In genomic region chr14:118136744-118137452, GRCm38 (mm10) we compare ENCODE assay signal across 8 mouse cellular contexts. TPM values are rescaled to one million over a fixed set of nuclear protein-coding genes. Genes with fewer than 3 reads are reported as not detected.
DNase-seq lines count a peak whose midpoint lies in the region; ATAC-seq lines count a peak whose summit lies in the region.

Gpr180 (plus strand) TSS chr14:118137158.

- H3K27me3 ChIP-seq in hindbrain, embryonic 11.5 days (ENCODE audit: control insufficient read depth, insufficient read depth, low read length): no peaks in the 10 kb centered on the region

- peak within 1 kb of the TSS; percentile 80 for H3K9ac ChIP-seq in hindbrain, embryonic 11.5 days (ENCODE audit: low read depth, low read length)

- peak; percentile 96 for ATAC-seq in hindbrain, embryonic 11.5 days (ENCODE audit: low FRiP score)

- H3K4me1 ChIP-seq in hindbrain, embryonic 11.5 days (replicated peaks; ENCODE audit: control insufficient read depth, insufficient read depth, low read length): 0 out of 2 replicates have a peak, but pooled peaks cover 4% of the 10 kb centered on the region

- no peaks in the 10 kb centered on the region for H3K36me3 ChIP-seq in hindbrain, embryonic 11.5 days (ENCODE audit: control insufficient read depth, insufficient read depth, low read length)

- no peaks in the 10 kb centered on the region for H3K9me3 ChIP-seq in hindbrain, embryonic 11.5 days (ENCODE audit: control insufficient read depth, low read length)

- peak within 1 kb of the TSS; percentile 91 for H3K4me2 ChIP-seq in hindbrain, embryonic 11.5 days (replicated peaks; ENCODE audit: low read depth, low read length)

- H3K27ac ChIP-seq in hindbrain, embryonic 11.5 days (ENCODE audit: low read depth, low read length): 0 out of 2 replicates have a peak within 1 kb of the TSS, but pooled peaks have one; percentile 24

- WGBS in hindbrain, embryonic 11.5 days: under 1% methylated on average over 63 of the region's 77 CpGs

- H3K4me3 ChIP-seq in hindbrain, embryonic 11.5 days (ENCODE audit: low read depth, low read length): peak within 1 kb of the TSS; percentile 82

- peak; percentile 98 for DNase-seq in Muller cell, postnatal 12 days (ENCODE audit: inconsistent ontology term)
- peak; percentile 97 for DNase-seq in cerebellum, adult 9-11 months
- peak; percentile 93 to 97 for DNase-seq in frontal cortex, adult 2 months (ENCODE audit: extremely low spot score in 1 of 2, low spot score in 1 of 2)
- DNase-seq in hindbrain, embryonic 11.5 days (ENCODE audit: low spot score): peak; percentile 99
- DNase-seq in layer of hippocampus, postnatal 10 days (ENCODE audit: low spot score in 2 of 2): peak; percentile 97 to 98
- peak; percentile 98 for DNase-seq in lung, postnatal 10 days
- DNase-seq in ovary, postnatal 36 days (ENCODE audit: low spot score): peak; percentile 96
- DNase-seq in thymus, postnatal 25 days: peak; percentile 94

RNA-seq across cellular contexts. Expression of gene Gpr180, which starts in this region (rescaled TPM):
- polyA plus RNA-seq in frontal cortex, adult 2 months (2012; rRNA removed): 26.8 and 26.9 TPM in 2 replicates
- polyA plus RNA-seq in hindbrain, embryonic 11.5 days (2014; fragmentation: Nextera tagmentation; extraction: Ambion mirVana): 35.8 and 36.2 TPM in 2 replicates
- 10 to 100 TPM; 27.0 to 28.4 TPM for total RNA-seq in layer of hippocampus, postnatal 10 days (2021)

Comparison
In these comparisons a context has a peak if more than half of its experiments do, and no peak if none do; other contexts are left out.
1. Peak in every context shown above with its lines: DNase-seq, ATAC-seq, H3K4me3 ChIP-seq and H3K27ac ChIP-seq.